Mouse (Mus musculus) heart, postnatal 0 days (tissue): ENCODE data around the gene Ppp2r3a. TPM values are rescaled to one million over a fixed set of nuclear protein-coding genes. Genes with fewer than 3 reads are reported as not detected.
A peak's percentile ranks its signal among the peaks of the same experiment; 100 is the strongest.

Source experiments
- ATAC-seq: fragments of 200-750 bp; cut with Nextera tagmentation; 2 replicates; pipeline ENCODE4 v1.8.0; 2017; ENCODE audit warnings: low read depth, moderate number of reproducible peaks, moderate library complexity; ENCODE audit not compliant: insufficient read depth
- DNase-seq: peaks from one replicate; pipeline ENCODE4 v3.0.0-alpha.2; 2016; ENCODE audit warnings: low spot score
- H3K27ac ChIP-seq: fragments of 300-500 bp; sonication (generic); 2 replicates; pipeline ENCODE4 v1.5.1; 2014; ENCODE audit warnings: low read depth, mild to moderate bottlenecking
- H3K27me3 ChIP-seq: fragments of 300-500 bp; sonication (generic); 2 replicates; pipeline ENCODE4 v1.6.1; 2014; ENCODE audit warnings: low read length, mixed read lengths; ENCODE audit not compliant: control insufficient read depth, insufficient read depth
- H3K36me3 ChIP-seq: fragments of 300-500 bp; sonication (generic); replicated peaks from 2 replicates; pipeline ENCODE4 v1.6.1; 2014; ENCODE audit warnings: low read length, mixed read lengths; ENCODE audit not compliant: control insufficient read depth, insufficient read depth
- H3K4me1 ChIP-seq: fragments of 300-500 bp; sonication (generic); 2 replicates; pipeline ENCODE4 v1.6.1; 2014; ENCODE audit warnings: antibody characterized with exemption; ENCODE audit not compliant: control insufficient read depth, insufficient read depth
- H3K4me2 ChIP-seq: fragments of 300-500 bp; sonication (generic); 2 replicates; pipeline ENCODE4 v1.6.1; 2014; ENCODE audit warnings: low read depth, mild to moderate bottlenecking, low read length, moderate library complexity
- H3K4me3 ChIP-seq: fragments of 300-500 bp; sonication (generic); 2 replicates; pipeline ENCODE4 v1.5.1; 2014; ENCODE audit warnings: low read depth, low read length
- H3K9ac ChIP-seq: fragments of 300-500 bp; sonication (generic); replicated peaks from 2 replicates; pipeline ENCODE4 v1.6.1; 2014; ENCODE audit warnings: low read depth, low read length, mixed read lengths
- H3K9me3 ChIP-seq: fragments of 300-500 bp; sonication (generic); replicated peaks from 2 replicates; pipeline ENCODE4 v1.6.1; 2016; ENCODE audit warnings: low read length; ENCODE audit not compliant: control insufficient read depth
- CTCF ChIP-seq: IDR thresholded peaks from 2 replicates; pipeline ENCODE4 v1.5.1; 2016; ENCODE audit warnings: antibody characterized with exemption, control low read depth, low read depth
- EP300 ChIP-seq: IDR thresholded peaks from 2 replicates; pipeline ENCODE4 v1.6.1; 2016; ENCODE audit warnings: antibody characterized with exemption, low read depth
- WGBS: fragments of 180-500 bp; shearing (Covaris S2); extraction: QIAGEN DNeasy Blood & Tissue Kit; methylation state at CpG from one replicate; pipeline ENCODE4 v1.1.7; 2014; 5-methylcytosine and 5-hydroxymethylcytosine counted together
- polyA plus RNA-seq: library from polyadenylated mRNA; unstranded; fragments of >200 nt; fragmentation: Nextera tagmentation; extraction: Ambion mirVana; gene quantifications from 2 replicates; pipeline ENCODE4 v1.2.1, GENCODE M21; 2015
- total RNA-seq: library from RNA; depleted of rRNA; stranded (reverse); fragments of >200 nt; gene quantifications from 2 replicates; pipeline ENCODE4 v1.2.3, GENCODE M21; 2014; ENCODE audit warnings: low replicate concordance

Gene Ppp2r3a
- total and polyA plus RNA-seq, 2 experiments from 2014 or later: 63.3 to 99.0 TPM

GRCm38 (mm10) chr9:101099445-101099844 is 152.2 kb downstream of the Ppp2r3a start:
- WGBS: 55% methylated on average over 6 of the region's 6 CpGs
- no peak overlapping the region for H3K9ac ChIP-seq
- H3K36me3 ChIP-seq: peaks cover 18% of the 10 kb centered on the region
- DNase-seq (no peak), ATAC-seq (no peak)
- no peak for TF ChIP-seq EP300
- no peak for TF ChIP-seq CTCF
- H3K4me3 ChIP-seq: no peak overlapping the region
- H3K4me2 ChIP-seq: peak overlapping the region; percentile 19
- H3K27me3 ChIP-seq: no peaks in the 10 kb centered on the region
- no peaks in the 10 kb centered on the region for H3K9me3 ChIP-seq
- H3K4me1 ChIP-seq: peaks cover 4% of the 10 kb centered on the region; the same call in 1 of the 2 replicates
- H3K27ac ChIP-seq: no peak overlapping the region

GRCm38 (mm10) chr9:101097542-101097941 is 154.1 kb downstream of the Ppp2r3a start:
- no peak for ATAC-seq
- no peaks in the 10 kb centered on the region for H3K27me3 ChIP-seq
- 71% methylated on average over 1 of the region's 1 CpGs for WGBS
- no peaks in the 10 kb centered on the region for H3K9me3 ChIP-seq
- no peak for DNase-seq
- no peak overlapping the region for H3K4me2 ChIP-seq
- H3K36me3 ChIP-seq: peaks cover 18% of the 10 kb centered on the region
- peaks cover 4% of the 10 kb centered on the region; the same call in 1 of the 2 replicates for H3K4me1 ChIP-seq
- no peak for TF ChIP-seq CTCF
- no peak for TF ChIP-seq EP300
- no peak overlapping the region for H3K9ac ChIP-seq
- H3K4me3 ChIP-seq: no peak overlapping the region
- no peak overlapping the region for H3K27ac ChIP-seq

- ATAC-seq: no peak
- TF ChIP-seq CTCF (no peak), EP300 (no peak)
- no peaks in the 10 kb centered on the region for H3K9me3 ChIP-seq
- no peak overlapping the region for H3K4me3 ChIP-seq
- no peak for DNase-seq
- peaks cover 11% of the 10 kb centered on the region for H3K36me3 ChIP-seq
- no peak overlapping the region for H3K4me2 ChIP-seq
- peaks cover 4% of the 10 kb centered on the region; the same call in 1 of the 2 replicates for H3K4me1 ChIP-seq
- H3K9ac ChIP-seq: no peak overlapping the region
- no peaks in the 10 kb centered on the region for H3K27me3 ChIP-seq
- WGBS: 93% methylated on average over 3 of the region's 3 CpGs
- no peak overlapping the region for H3K27ac ChIP-seq
These were observed 155.1 kb downstream of the Ppp2r3a start for GRCm38 (mm10) chr9:101096461-101096860.

- Histone ChIP-seq H3K27me3 (no peaks in the 10 kb centered on the region), H3K27ac (no peak overlapping the region), H3K4me1 (peaks cover 4% of the 10 kb centered on the region; the same call in 1 of the 2 replicates), H3K4me2 (no peak overlapping the region), H3K36me3 (peaks cover under 1% of the 10 kb centered on the region), H3K9ac (no peak overlapping the region), H3K9me3 (no peaks in the 10 kb centered on the region), H3K4me3 (no peak overlapping the region)
- DNase-seq (no peak), ATAC-seq (no peak)
- TF ChIP-seq CTCF (no peak), EP300 (no peak)
- WGBS: 91% methylated on average over 4 of the region's 4 CpGs
These were observed 156.2 kb downstream of the Ppp2r3a start for GRCm38 (mm10) chr9:101095425-101095824.

- Histone ChIP-seq H3K4me3 (no peak overlapping the region), H3K36me3 (no peaks in the 10 kb centered on the region), H3K4me1 (peaks cover 11% of the 10 kb centered on the region), H3K9ac (no peak overlapping the region), H3K27me3 (no peaks in the 10 kb centered on the region), H3K4me2 (no peak overlapping the region), H3K27ac (no peak overlapping the region), H3K9me3 (no peaks in the 10 kb centered on the region)
- no peak for DNase-seq
- ATAC-seq: no peak
- TF ChIP-seq CTCF (no peak), EP300 (no peak)
- WGBS: 76% methylated on average over 3 of the region's 3 CpGs
These were observed 167.9 kb downstream of the Ppp2r3a start for GRCm38 (mm10) chr9:101083728-101084127.

GRCm38 (mm10) chr9:101080046-101080685 is 171.4 kb downstream of the Ppp2r3a start:
- Histone ChIP-seq H3K27ac (no peak overlapping the region), H3K4me1 (peaks cover 22% of the 10 kb centered on the region), H3K4me3 (no peak overlapping the region), H3K4me2 (peak overlapping the region; percentile 3; the same call in 1 of the 2 replicates), H3K9me3 (no peaks in the 10 kb centered on the region), H3K36me3 (no peaks in the 10 kb centered on the region), H3K27me3 (no peaks in the 10 kb centered on the region), H3K9ac (no peak overlapping the region)
- ATAC-seq: no peak
- no peak for DNase-seq
- TF ChIP-seq EP300: no peak
- TF ChIP-seq CTCF: no peak
- WGBS: 53% methylated on average over 3 of the region's 3 CpGs
